Mouse (Mus musculus): ENCODE results near the gene Trpc7. TPM values are rescaled to one million over a fixed set of nuclear protein-coding genes. Genes with fewer than 3 reads are reported as not detected.

The Trpc7 gene
- polyA plus RNA-seq, 1 experiment from 2014 or later = 0.20 TPM

DNA sequence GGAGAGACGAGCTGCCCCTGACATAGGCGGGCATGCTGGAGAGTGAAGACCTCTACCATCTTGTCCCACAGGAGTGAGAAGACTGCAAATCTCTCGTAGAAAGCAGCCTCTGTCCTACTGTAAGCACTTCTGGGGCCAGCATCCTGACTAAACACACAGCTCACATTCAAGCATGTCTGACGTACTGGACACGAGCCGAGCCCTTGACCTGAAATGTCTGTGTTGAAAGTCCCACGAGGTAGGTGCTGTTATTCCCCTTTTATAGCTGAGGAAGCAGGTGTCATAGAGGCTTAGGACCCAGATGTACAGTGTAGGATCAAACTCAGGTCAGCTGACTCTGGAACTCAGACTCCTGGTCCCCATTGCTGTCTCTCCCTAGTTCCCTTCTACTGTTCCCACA lies 146.4 kb downstream of the Trpc7 start:
- H3K4me2 ChIP-seq = no peak overlapping the region

GRCm38 (mm10) chr13:56747554-56747953 lies 148.2 kb downstream of the Trpc7 start:
- no peak overlapping the region for H3K4me3 ChIP-seq (ENCODE audit: low read depth, low read length)
- no peaks in the 10 kb centered on the region for H3K9me3 ChIP-seq (replicated peaks; ENCODE audit: control insufficient read depth, low read length)
- no peaks in the 10 kb centered on the region for H3K36me3 ChIP-seq (ENCODE audit: control insufficient read depth, insufficient read depth, low read length)
- H3K4me1 ChIP-seq (ENCODE audit: control insufficient read depth, insufficient read depth, low read length) = peaks cover 7% of the 10 kb centered on the region; the same call in 1 of the 2 replicates
- no peak overlapping the region for H3K4me2 ChIP-seq
- H3K27ac ChIP-seq (ENCODE audit: low read depth, low read length) = no peak overlapping the region
- H3K27me3 ChIP-seq (ENCODE audit: control insufficient read depth, insufficient read depth, low read length) = peaks cover 18% of the 10 kb centered on the region
- H3K9ac ChIP-seq (ENCODE audit: low read depth, low read length) = no peak overlapping the region
- no peak for ATAC-seq (replicated peaks; ENCODE audit: insufficient number of reproducible peaks, low FRiP score, low TSS enrichment)
- 64% methylated on average over 8 of the region's 8 CpGs for WGBS (ENCODE audit: insufficient replicate concordance)

More for the DNA sequence above, 146.4 kb downstream of the Trpc7 start:
- WGBS (ENCODE audit: insufficient replicate concordance) = 78% methylated on average over 7 of the region's 7 CpGs
- Histone ChIP-seq H3K36me3 (ENCODE audit: control insufficient read depth, insufficient read depth, low read length) (no peaks in the 10 kb centered on the region), H3K9me3 (replicated peaks; ENCODE audit: control insufficient read depth, low read length) (no peaks in the 10 kb centered on the region), H3K27me3 (ENCODE audit: control insufficient read depth, insufficient read depth, low read length) (peaks cover 36% of the 10 kb centered on the region), H3K4me3 (ENCODE audit: low read depth, low read length) (no peak overlapping the region), H3K4me1 (ENCODE audit: control insufficient read depth, insufficient read depth, low read length) (peaks cover 16% of the 10 kb centered on the region), H3K9ac (ENCODE audit: low read depth, low read length) (no peak overlapping the region), H3K27ac (ENCODE audit: low read depth, low read length) (no peak overlapping the region)
- ATAC-seq (replicated peaks; ENCODE audit: insufficient number of reproducible peaks, low FRiP score, low TSS enrichment) = no peak

GRCm38 (mm10) chr13:56746739-56747532 lies 148.9 kb downstream of the Trpc7 start:
- Histone ChIP-seq H3K4me1 (ENCODE audit: control insufficient read depth, insufficient read depth, low read length) (0 out of 2 replicates have a peak, but pooled peaks cover 4% of the 10 kb centered on the region), H3K4me2 (no peak overlapping the region), H3K9me3 (replicated peaks; ENCODE audit: control insufficient read depth, low read length) (no peaks in the 10 kb centered on the region), H3K36me3 (ENCODE audit: control insufficient read depth, insufficient read depth, low read length) (no peaks in the 10 kb centered on the region), H3K27ac (ENCODE audit: low read depth, low read length) (no peak overlapping the region), H3K27me3 (ENCODE audit: control insufficient read depth, insufficient read depth, low read length) (peaks cover 12% of the 10 kb centered on the region), H3K9ac (ENCODE audit: low read depth, low read length) (no peak overlapping the region), H3K4me3 (ENCODE audit: low read depth, low read length) (no peak overlapping the region)
- 73% methylated on average over 10 of the region's 10 CpGs for WGBS (ENCODE audit: insufficient replicate concordance)
- no peak for ATAC-seq (replicated peaks; ENCODE audit: insufficient number of reproducible peaks, low FRiP score, low TSS enrichment)

DNA sequence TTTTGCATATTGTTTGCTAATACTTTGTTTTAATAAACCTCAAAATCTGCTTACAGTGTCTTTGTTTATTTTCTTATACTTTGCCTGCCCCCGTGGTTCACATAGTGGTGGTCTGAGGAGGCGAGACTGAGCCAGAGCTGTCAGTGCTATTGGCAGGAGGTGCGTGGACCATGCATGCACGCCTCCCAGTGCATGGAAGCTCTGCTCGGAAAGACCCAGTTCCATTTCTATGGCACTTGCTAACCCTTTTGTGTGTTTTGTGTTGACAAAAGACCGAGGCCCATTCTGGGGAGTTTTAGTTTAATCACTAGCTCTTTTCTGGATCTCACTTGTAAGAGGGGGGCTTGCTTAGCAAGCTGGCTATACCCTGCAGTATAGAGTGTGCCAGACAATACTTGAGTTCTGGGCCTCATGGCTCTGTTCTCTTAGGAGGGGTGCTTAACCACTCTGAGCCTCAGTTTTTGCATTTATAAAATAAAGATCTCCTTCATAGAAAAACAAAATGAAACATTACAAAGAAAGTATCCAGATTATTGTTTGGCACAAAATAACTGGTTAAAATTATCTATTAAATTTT lies 153.4 kb downstream of the Trpc7 start:
- Histone ChIP-seq H3K27ac (ENCODE audit: low read depth, low read length) (no peak overlapping the region), H3K4me2 (no peak overlapping the region), H3K27me3 (ENCODE audit: control insufficient read depth, insufficient read depth, low read length) (no peaks in the 10 kb centered on the region), H3K9ac (ENCODE audit: low read depth, low read length) (no peak overlapping the region), H3K36me3 (ENCODE audit: control insufficient read depth, insufficient read depth, low read length) (peaks cover 7% of the 10 kb centered on the region; the same call in 1 of the 2 replicates), H3K4me3 (ENCODE audit: low read depth, low read length) (no peak overlapping the region), H3K4me1 (ENCODE audit: control insufficient read depth, insufficient read depth, low read length) (no peaks in the 10 kb centered on the region), H3K9me3 (replicated peaks; ENCODE audit: control insufficient read depth, low read length) (no peaks in the 10 kb centered on the region)
- no peak for ATAC-seq (replicated peaks; ENCODE audit: insufficient number of reproducible peaks, low FRiP score, low TSS enrichment)
- WGBS (ENCODE audit: insufficient replicate concordance) = 79% methylated on average over 6 of the region's 6 CpGs

GRCm38 (mm10) chr13:56741691-56742090 lies 154.1 kb downstream of the Trpc7 start:
- ATAC-seq (replicated peaks; ENCODE audit: insufficient number of reproducible peaks, low FRiP score, low TSS enrichment) = no peak
- peaks cover 13% of the 10 kb centered on the region for H3K36me3 ChIP-seq (ENCODE audit: control insufficient read depth, insufficient read depth, low read length)
- no peaks in the 10 kb centered on the region for H3K9me3 ChIP-seq (replicated peaks; ENCODE audit: control insufficient read depth, low read length)
- no peak overlapping the region for H3K4me3 ChIP-seq (ENCODE audit: low read depth, low read length)
- WGBS (ENCODE audit: insufficient replicate concordance) = 81% methylated on average over 7 of the region's 7 CpGs
- H3K27ac ChIP-seq (ENCODE audit: low read depth, low read length) = no peak overlapping the region
- H3K27me3 ChIP-seq (ENCODE audit: control insufficient read depth, insufficient read depth, low read length) = no peaks in the 10 kb centered on the region
- H3K9ac ChIP-seq (ENCODE audit: low read depth, low read length) = no peak overlapping the region
- no peaks in the 10 kb centered on the region for H3K4me1 ChIP-seq (ENCODE audit: control insufficient read depth, insufficient read depth, low read length)
- no peak overlapping the region for H3K4me2 ChIP-seq

GRCm38 (mm10) chr13:56740496-56740895 lies 155.3 kb downstream of the Trpc7 start:
- H3K4me2 ChIP-seq = no peak overlapping the region
- no peaks in the 10 kb centered on the region for H3K9me3 ChIP-seq (replicated peaks; ENCODE audit: control insufficient read depth, low read length)
- peaks cover 13% of the 10 kb centered on the region for H3K36me3 ChIP-seq (ENCODE audit: control insufficient read depth, insufficient read depth, low read length)
- no peaks in the 10 kb centered on the region for H3K27me3 ChIP-seq (ENCODE audit: control insufficient read depth, insufficient read depth, low read length)
- H3K27ac ChIP-seq (ENCODE audit: low read depth, low read length) = no peak overlapping the region
- no peaks in the 10 kb centered on the region for H3K4me1 ChIP-seq (ENCODE audit: control insufficient read depth, insufficient read depth, low read length)
- H3K4me3 ChIP-seq (ENCODE audit: low read depth, low read length) = no peak overlapping the region
- WGBS (ENCODE audit: insufficient replicate concordance) = 91% methylated on average over 6 of the region's 6 CpGs
- no peak for ATAC-seq (replicated peaks; ENCODE audit: insufficient number of reproducible peaks, low FRiP score, low TSS enrichment)
- no peak overlapping the region for H3K9ac ChIP-seq (ENCODE audit: low read depth, low read length)

GRCm38 (mm10) chr13:56739556-56739955 lies 156.2 kb downstream of the Trpc7 start:
- Histone ChIP-seq H3K4me1 (ENCODE audit: control insufficient read depth, insufficient read depth, low read length) (no peaks in the 10 kb centered on the region), H3K9ac (ENCODE audit: low read depth, low read length) (no peak overlapping the region), H3K9me3 (replicated peaks; ENCODE audit: control insufficient read depth, low read length) (no peaks in the 10 kb centered on the region), H3K36me3 (ENCODE audit: control insufficient read depth, insufficient read depth, low read length) (peaks cover 13% of the 10 kb centered on the region), H3K27me3 (ENCODE audit: control insufficient read depth, insufficient read depth, low read length) (no peaks in the 10 kb centered on the region), H3K4me3 (ENCODE audit: low read depth, low read length) (no peak overlapping the region), H3K4me2 (no peak overlapping the region), H3K27ac (ENCODE audit: low read depth, low read length) (no peak overlapping the region)
- 93% methylated on average over 5 of the region's 5 CpGs for WGBS (ENCODE audit: insufficient replicate concordance)
- ATAC-seq (replicated peaks; ENCODE audit: insufficient number of reproducible peaks, low FRiP score, low TSS enrichment) = no peak

GRCm38 (mm10) chr13:56735212-56735875 lies 160.4 kb downstream of the Trpc7 start:
- Histone ChIP-seq H3K9ac (ENCODE audit: low read depth, low read length) (no peak overlapping the region), H3K4me1 (ENCODE audit: control insufficient read depth, insufficient read depth, low read length) (peaks cover 12% of the 10 kb centered on the region), H3K4me2 (no peak overlapping the region), H3K4me3 (ENCODE audit: low read depth, low read length) (no peak overlapping the region), H3K36me3 (ENCODE audit: control insufficient read depth, insufficient read depth, low read length) (peaks cover 30% of the 10 kb centered on the region), H3K9me3 (replicated peaks; ENCODE audit: control insufficient read depth, low read length) (no peaks in the 10 kb centered on the region), H3K27me3 (ENCODE audit: control insufficient read depth, insufficient read depth, low read length) (no peaks in the 10 kb centered on the region), H3K27ac (ENCODE audit: low read depth, low read length) (no peak overlapping the region)
- ATAC-seq (replicated peaks; ENCODE audit: insufficient number of reproducible peaks, low FRiP score, low TSS enrichment) = no peak
- WGBS (ENCODE audit: insufficient replicate concordance) = 45% methylated on average over 6 of the region's 6 CpGs
